Mouse (Mus musculus) embryonic fibroblast, embryonic 13.5 days (primary cell): ENCODE results near the gene Dctd. TPM values are rescaled to one million over a fixed set of nuclear protein-coding genes. Genes with fewer than 3 reads are reported as not detected.
"Not testable (repeated sequence)": the region's sequence is repeated elsewhere in the genome, so short reads cannot be mapped to it uniquely, and the experiment has no call there.

Experiments
- H3K27ac ChIP-seq: 2 replicates; pipeline ENCODE4 v1.5.1; 2012; ENCODE audit warnings: low read length, control low read depth, inconsistent platforms; ENCODE audit not compliant: insufficient read depth
- H3K4me1 ChIP-seq: 2 replicates; pipeline ENCODE4 v1.6.1; 2011; ENCODE audit warnings: low read length; ENCODE audit not compliant: control insufficient read depth, insufficient read depth
- H3K4me3 ChIP-seq: 2 replicates; pipeline ENCODE4 v1.5.1; 2011; ENCODE audit warnings: mild to moderate bottlenecking, control low read depth, low read length; ENCODE audit not compliant: insufficient read depth
- CTCF ChIP-seq: IDR thresholded peaks from 2 replicates; pipeline ENCODE4 v1.5.1; 2011; ENCODE audit warnings: mild to moderate bottlenecking, control low read depth, low read length, moderate library complexity, borderline replicate concordance; ENCODE audit not compliant: insufficient read depth
- POLR2A ChIP-seq: IDR thresholded peaks from 2 replicates; pipeline ENCODE4 v1.6.1; 2011; ENCODE audit warnings: low read depth, mild to moderate bottlenecking, control low read depth, low read length, moderate library complexity
- polyA plus RNA-seq: library from polyadenylated mRNA; stranded (reverse); fragments of >200 nt; gene quantifications from 2 replicates; pipeline ENCODE4 v1.2.4, GENCODE M21; 2011; ENCODE audit warnings: low read depth; ENCODE audit not compliant: missing spikeins, insufficient read length

Dctd gene
- polyA plus RNA-seq, 1 experiment, result 29.7 TPM

DNA sequence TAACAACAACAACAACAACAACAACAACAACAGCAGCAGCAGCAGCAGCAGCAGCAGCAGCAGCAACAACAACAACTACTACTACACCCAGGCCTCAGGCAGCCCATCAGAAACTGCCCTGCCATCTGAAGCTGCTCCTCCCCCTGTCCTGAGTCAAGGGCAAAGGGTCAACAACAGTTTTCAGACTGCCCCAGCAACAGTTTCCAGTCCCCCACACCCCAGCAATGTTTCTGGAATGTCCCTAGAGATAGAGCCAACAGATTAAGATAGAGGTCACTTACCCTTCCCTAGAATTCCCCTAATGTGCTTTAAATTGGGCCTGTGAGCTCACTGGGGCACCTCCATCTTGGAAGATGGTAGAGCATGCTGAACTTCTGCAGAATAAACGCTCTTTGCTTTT is 79.0 kb downstream of the Dctd start:
- no peak overlapping the region for H3K4me3 ChIP-seq
- H3K27ac ChIP-seq, result no peak overlapping the region
- TF ChIP-seq CTCF (no peak), POLR2A (no peak)
- H3K4me1 ChIP-seq, result no peaks in the 10 kb centered on the region

DNA sequence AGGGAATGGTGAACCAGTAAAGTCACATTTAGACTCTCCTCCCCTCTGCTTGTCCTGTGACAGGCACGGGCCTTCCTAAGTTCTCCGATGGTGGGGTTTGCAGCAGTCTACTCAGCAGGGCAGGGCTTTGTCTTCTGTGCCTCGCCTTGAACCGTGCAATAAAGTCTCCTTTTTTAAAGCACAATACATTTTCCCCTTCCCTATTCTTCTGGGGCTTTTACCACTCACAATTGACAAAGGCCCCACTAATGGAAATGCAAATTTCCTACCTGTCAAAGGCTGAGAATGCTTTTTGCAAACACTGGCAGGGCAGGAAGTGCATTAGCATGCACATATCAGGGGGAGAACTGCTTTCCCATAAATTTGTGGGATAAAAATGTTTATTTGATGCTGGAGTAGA is 80.1 kb downstream of the Dctd start:
- TF ChIP-seq CTCF, result no peak
- no peak for TF ChIP-seq POLR2A
- H3K4me3 ChIP-seq, result no peak overlapping the region
- no peak overlapping the region for H3K27ac ChIP-seq
- no peaks in the 10 kb centered on the region for H3K4me1 ChIP-seq

DNA sequence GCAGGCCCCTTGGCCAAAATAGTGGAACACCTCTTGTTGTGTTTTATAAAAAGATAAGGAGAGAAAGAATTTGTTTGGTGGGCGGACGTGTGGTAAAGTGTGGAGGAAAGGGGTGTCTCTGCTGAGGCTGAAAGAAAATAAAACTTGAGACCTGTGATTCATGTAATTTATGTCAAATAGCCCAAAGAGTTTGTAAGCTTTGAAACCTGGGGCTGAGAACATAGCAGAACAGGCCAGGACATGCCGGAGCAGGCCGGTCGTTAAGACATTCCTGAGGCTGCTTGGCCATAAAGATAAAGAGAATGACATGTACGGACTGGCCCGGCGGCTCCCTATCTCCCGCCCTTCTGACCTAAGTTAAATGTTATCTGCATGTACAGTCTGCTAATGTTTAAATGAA is 81.3 kb downstream of the Dctd start:
- not testable (repeated sequence) for H3K4me1 ChIP-seq, H3K4me3 ChIP-seq, H3K27ac ChIP-seq

DNA sequence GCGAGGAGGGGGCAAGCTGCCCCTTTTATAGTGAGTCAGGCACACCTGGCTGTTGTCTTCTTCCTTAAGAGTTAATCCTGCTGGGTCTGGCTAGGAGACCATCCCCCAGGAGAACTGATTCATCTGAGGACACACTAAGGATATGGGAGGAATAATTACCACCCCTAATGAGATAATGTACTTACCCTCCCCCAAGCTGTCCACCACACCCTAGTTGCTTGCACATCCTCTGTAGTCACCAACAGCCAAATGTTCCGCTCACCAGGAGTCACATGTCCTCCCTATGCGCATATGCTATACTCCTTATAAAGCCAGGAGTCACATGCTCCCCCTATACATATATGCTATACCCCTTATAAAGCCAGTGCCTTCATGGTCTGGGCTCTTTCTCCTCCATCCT is 82.1 kb downstream of the Dctd start:
- Histone ChIP-seq H3K4me3 (no peak overlapping the region), H3K27ac (no peak overlapping the region), H3K4me1 (no peaks in the 10 kb centered on the region)
- TF ChIP-seq CTCF (no peak), POLR2A (no peak)

DNA sequence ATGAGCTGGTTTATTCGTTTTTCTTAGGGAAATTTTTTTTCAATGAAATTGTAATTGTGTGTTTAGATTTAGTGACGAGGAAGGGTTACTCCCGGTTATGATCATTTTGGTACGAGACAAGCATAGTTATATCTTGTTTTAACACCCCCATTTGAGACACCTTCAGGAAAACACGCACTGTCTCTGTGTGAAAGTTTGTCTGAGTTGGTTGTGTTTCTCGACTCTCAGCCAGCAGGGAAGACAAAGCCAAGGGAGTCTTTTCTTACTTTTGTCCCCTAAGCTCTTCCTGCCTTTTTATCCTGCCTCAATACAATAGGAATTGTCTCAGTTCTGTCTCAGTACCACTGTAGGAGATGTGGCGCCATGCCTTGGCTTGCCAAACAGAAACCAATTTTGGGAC is 84.9 kb downstream of the Dctd start:
- Histone ChIP-seq H3K27ac (no peak overlapping the region), H3K4me1 (no peaks in the 10 kb centered on the region), H3K4me3 (no peak overlapping the region)
- no peak for TF ChIP-seq POLR2A

DNA sequence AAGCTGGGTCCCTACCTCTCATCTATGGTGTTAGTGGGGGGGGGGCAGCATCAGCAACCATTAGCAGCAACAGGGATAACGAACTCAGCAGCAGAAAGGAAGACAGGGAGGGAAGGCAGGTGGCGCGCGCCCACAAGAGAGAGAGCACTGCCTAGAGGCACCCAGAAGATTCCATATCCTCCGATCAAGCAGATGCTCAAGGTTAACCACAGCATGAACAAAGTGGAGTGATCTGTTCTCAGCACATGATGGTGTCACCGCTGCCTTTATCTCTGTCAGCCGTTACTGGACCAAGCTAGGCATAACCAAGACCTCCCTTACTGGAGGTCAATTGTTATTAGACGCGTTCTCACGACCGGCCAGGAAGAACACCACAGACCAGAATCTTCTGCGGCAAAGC is 89.7 kb downstream of the Dctd start:
- TF ChIP-seq POLR2A (no peak), CTCF (no peak)
- Histone ChIP-seq H3K27ac (no peak overlapping the region), H3K4me1 (no peaks in the 10 kb centered on the region), H3K4me3 (no peak overlapping the region)

DNA sequence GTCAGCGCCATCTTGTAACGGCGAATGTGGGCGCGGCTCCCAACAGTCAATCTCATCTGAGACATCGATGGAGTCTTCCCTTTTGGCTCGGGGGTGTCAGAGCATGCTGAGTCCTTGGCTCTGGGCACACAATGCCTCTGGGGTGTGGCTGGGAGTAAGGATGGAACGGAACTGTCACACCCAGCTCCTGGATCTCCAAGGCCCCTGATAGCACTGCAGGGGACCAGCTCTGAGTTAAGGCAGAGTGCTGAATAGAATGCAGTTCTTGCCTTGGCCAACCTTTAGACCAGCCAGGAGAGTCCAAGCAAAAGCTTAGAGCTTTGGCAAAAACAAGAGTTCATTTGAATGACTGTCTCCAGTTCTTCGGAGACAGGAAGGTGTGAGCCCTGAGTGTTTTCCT is 97.1 kb downstream of the Dctd start:
- Histone ChIP-seq H3K4me3 (no peak overlapping the region), H3K4me1 (no peaks in the 10 kb centered on the region), H3K27ac (no peak overlapping the region)
- TF ChIP-seq POLR2A (no peak), CTCF (no peak)

DNA sequence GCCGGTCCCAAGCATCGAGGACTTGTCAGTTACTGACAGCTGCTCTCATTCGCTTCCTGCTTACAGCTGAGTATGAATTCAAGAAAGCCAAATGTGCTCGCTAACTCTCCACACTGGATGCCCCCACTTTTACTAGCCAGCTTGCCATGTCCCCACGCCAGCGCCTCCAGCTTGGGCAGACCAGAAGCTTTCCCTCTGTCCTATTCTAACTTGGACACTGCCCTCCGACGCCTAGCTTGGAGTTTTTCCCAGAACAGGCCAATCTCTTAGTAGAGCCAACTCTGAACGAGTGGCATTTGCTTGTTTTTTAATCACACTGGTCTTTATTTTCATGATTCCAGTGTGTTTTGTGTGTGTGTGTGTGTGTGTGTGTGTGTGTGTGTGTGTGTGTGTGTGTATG is 100.3 kb downstream of the Dctd start:
- no peaks in the 10 kb centered on the region for H3K4me1 ChIP-seq
- H3K27ac ChIP-seq, result no peak overlapping the region
- H3K4me3 ChIP-seq, result no peak overlapping the region
- TF ChIP-seq POLR2A, result no peak
- TF ChIP-seq CTCF, result no peak

DNA sequence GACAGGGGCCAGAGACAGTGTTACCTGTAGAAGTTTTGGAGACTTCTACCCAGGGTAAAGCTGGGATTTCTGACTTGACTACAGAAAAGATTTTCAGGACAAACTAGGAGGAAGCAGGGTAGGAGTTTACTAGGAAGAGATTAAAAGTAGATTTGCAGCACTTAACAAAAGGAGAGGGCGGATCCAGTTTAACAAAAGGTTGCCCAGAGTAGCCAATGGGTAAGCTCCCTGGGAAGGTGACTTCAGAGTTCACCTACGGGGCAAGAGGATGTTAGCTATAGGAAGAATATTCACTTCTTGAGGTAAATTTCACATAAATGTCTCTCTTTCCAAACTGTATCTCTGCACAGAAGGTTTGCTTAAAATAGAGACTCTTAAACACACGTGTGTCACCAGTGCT is 103.7 kb downstream of the Dctd start:
- TF ChIP-seq CTCF (no peak), POLR2A (no peak)
- Histone ChIP-seq H3K27ac (no peak overlapping the region), H3K4me3 (no peak overlapping the region), H3K4me1 (no peaks in the 10 kb centered on the region)

Other genes starting within 250 kb of the Dctd start
- gene Wwc2, start 108.2 kb upstream of the Dctd start, polyA plus RNA-seq, result 41.4 and 52.9 TPM in 2 replicates